Mouse (Mus musculus) ZHBTc4 (cell line): ENCODE measurements around the gene Cntnap5c.
"Not testable (repeated sequence)": the region's sequence is repeated elsewhere in the genome, so short reads cannot be mapped to it uniquely, and the experiment has no call there.

Experiments
- DNase-seq: peaks from one replicate; pipeline ENCODE4 v3.0.0-alpha.2; 2011; ENCODE audit warnings: low read depth, low spot score

Cntnap5c gene

DNA sequence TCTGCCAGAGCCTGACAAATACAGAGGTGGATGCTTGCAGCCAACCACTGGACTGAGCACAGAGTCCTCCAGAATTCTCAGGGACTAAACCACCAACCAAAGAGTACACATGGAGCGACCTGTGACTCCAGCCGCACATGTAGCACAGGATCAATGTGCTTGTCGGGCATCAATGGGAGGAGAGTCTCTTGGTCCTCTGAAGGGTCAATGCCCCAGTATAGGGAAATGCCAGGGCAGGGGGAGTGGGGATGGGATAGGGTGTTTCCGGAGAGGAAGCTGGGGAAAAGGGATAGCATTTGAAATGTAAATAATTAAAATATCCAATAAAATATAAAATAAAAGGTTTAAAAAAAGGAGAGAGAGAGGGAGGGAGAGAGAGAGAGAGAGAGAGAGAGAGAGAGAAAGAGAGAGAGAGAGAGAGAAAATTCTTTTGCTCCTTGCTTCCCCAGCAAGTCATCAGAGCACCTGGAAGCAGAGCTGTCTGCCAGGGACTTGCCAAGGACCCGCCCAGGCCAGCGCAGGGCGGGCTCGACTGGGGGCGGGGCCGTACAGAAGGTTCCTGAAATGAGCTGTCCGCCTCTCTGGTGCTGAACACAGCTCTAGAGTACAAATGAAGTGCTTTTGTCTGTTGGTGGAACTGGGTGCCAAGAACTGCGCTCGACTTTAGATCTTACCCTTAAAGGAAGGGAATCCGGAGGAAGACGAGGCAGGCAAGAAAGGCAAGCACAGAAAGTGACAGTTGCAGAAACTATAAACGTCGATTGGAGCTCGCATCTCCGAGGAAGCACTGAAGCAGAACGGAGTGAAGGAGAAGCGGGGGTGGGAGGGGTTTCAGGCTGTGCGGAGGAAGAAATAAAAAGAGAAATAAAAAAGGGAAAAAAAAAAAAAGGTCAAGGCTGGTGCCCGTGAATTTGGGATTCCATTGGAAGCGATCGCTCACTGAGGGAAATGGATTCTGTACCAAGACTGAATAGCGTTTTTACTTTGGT is at the start of gene Cntnap5c:
Gene Cntnap5c, plus strand, starts transcription at position 949 of the 989 bp plus-strand sequence.
- peak; percentile 91 for DNase-seq

DNA sequence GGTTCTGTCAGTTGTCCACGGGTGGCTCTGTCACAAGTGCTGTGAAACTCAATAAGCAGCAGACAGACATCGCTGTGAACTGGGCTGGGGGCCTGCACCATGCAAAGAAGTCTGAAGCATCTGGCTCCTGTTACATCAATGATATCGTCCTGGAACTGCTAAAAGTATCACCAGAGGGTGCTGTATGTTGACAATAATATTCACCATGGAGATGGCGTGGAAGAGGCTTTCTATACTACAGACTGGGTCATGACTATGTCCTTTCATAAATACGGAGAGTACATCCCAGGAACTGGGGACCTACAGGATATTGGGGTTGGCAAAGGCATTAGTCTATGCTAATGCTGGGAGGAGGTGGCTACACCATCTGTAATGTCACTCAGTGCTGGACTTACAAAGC is 27.3 kb upstream of the Cntnap5c start, which contains the start of gene Gm21834:
Gene Gm21834, minus strand, starts transcription at position 101 of the 400 bp plus-strand sequence.
- no peak for DNase-seq

DNA sequence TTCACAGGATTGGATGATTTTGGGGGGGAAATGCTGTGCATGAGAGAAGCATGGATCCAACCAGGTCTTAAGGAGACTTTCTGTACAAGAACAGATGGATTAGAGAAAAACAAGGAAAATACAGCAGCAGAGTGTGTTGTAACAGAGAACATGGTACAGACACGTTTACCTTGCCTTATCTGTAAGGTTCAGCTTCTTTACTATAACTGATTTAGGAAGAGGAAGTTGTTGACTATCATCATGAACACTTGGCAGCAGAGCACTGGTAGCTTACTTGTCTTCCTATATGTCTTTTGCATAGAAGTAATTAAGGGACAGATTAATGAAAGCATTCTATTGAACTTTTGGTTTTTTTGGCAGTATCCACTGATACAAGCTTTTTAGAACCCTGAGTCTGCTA is 11.3 kb upstream of the Cntnap5c start:
- DNase-seq: no peak

DNA sequence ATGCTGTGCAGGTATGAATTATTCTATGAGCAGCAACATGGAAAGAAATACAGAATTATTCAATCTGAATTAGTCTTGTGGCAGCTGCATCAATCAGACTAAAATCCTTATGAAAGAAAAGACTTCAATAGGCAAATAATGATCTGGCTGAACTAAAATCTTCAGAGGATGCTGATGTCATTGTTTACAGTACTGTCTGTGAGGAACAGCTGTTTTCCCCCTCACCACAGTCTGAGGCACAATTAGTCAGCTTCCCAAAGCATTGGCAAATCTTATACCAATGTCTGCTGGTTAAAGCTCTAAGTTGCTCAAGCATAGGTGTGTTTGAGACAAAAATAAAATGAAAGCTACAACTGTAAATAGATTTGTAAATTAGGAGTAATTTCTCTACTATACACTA is 2.1 kb upstream of the Cntnap5c start:
- no peak for DNase-seq

DNA sequence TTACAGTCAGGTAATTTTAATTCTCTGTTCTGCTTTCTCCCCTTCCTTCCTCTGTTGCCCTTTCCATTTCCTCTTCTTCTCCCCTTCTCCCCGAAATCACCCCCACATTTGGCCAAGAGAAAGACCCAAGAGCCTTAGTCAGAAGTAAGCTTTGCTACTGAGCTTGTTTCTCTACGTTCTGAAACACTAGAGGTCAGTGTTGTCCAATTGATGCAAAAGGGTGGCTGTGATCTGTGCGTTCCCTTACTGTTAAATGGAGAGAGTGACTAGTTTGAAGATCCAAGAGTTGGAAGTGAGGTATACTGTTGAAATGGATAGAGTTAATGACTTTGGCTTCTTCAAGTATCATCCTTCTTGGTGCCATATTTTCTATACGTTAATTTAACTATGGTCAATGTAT is 1.5 kb downstream of the Cntnap5c start:
- peak; percentile 46 for DNase-seq

DNA sequence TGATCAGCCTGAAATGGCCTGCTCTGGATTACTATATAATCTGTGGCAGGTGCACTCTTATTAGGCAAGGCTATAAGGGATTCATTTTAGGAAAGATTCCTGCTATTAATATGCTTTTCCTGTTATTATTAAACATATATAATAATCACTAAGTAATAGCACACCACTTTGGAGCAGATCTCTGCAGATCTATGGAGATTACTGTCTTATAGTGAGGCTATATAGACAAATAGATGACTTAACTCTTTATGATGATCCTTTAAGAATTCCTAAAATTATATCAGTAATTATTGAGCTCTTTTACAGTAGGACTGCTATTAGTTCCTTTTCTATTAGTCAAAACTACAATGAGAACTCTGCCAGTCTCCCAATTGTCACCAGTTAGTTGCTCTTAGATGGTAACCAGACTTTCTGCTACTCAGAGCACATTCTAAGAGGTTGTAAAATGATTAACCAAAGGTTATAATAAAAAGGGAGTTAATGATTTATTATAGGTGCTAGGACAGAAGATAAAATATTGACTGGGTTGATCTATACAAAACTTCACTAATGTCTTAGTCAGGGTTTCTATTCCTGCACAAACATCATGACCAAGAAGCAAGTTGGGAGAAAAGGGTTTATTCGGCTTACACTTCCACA is 18.9 kb downstream of the Cntnap5c start:
- no peak for DNase-seq

DNA sequence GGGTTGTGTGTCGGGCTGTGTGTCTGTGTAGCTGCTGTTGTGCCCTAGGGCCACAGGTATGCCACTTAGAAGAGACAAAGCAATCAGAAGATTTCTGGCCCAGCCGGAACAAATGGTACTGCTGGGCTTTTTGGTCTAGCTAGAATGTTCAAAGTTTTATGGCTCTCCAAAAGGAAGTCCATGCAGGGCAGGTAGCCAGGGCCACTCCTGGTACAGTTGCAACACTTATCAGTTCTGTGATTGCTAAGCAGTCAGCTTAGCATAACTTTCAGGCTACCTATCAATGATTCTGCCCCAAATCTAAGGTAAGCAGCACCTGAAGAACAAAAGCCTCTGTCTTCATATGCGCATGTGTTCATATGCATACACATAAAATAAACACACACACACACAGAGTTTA is 26.0 kb downstream of the Cntnap5c start:
- no peak for DNase-seq

DNA sequence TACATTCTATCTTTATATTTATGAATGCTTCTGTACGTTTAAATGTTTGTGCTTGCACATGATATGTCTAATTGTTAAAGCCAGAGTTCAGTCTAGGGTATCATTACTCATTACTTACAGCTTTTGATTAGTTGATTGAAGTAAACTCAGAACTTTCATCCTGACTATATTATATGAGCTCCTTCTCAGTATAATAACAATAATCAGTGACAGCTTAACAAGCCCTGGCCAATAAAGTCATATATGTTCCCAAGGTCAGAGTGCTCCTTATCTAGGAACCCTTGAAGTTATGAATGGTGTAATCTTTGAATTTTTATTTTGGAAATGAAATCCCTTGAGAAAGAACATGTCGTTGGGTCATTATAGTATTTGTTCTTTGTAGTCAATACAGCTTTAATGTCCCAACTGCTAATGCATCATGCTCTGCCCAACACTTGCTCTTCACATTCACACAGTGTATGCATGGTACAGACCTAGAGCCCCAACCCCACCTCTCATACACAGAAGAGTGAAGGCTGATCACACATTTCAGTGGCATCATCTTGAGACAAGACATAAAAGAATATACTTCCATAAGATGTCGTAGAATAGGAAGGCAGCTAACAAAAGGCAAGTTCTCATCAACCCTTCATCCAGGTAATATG is 27.4 kb downstream of the Cntnap5c start:
- DNase-seq: no peak

DNA sequence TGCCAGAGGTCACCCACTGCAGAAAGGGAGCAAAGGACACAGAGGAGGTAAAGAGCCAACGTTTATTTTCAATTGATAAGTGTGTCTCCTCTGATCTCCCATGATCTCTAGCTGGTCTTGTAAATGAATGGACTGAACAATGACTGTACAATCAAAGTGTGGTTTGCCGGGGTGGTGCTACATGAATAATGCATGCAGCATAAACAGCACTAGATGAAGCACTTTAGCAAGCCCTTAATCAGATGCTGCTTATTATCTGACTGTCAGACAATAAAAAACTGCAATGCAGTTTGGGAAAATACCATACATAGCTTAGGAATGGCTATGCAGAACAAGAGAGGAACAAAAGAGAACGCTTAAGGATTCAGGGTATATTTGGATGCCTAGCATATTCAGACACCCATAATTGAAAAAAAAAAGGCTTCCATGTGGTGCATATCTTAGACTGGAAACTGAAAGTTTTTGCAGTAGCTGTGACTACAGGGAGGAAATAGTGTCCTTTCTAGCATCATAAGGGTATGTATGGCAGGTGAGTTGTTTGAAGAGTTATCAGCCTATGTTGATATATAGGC is 30.1 kb downstream of the Cntnap5c start:
- DNase-seq: no peak

DNA sequence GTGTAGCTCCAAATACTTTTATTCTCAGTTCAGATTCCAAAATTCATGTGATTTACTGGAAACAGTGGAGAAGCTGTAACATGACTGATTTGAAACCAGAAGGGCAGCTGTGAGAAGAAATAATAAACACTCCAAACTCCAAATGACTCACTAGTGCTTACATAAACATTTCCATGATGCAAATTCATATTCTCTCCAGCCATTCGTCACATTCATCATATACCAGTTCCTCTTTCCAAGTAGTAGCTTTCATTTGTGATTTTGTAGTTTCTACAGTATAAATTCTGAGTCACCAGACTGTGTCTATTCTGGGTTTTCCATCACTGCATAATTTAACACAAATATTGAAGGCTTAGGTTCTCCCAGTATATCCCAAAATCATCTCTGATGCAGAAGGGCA is 31.8 kb downstream of the Cntnap5c start:
- DNase-seq: no peak

DNA sequence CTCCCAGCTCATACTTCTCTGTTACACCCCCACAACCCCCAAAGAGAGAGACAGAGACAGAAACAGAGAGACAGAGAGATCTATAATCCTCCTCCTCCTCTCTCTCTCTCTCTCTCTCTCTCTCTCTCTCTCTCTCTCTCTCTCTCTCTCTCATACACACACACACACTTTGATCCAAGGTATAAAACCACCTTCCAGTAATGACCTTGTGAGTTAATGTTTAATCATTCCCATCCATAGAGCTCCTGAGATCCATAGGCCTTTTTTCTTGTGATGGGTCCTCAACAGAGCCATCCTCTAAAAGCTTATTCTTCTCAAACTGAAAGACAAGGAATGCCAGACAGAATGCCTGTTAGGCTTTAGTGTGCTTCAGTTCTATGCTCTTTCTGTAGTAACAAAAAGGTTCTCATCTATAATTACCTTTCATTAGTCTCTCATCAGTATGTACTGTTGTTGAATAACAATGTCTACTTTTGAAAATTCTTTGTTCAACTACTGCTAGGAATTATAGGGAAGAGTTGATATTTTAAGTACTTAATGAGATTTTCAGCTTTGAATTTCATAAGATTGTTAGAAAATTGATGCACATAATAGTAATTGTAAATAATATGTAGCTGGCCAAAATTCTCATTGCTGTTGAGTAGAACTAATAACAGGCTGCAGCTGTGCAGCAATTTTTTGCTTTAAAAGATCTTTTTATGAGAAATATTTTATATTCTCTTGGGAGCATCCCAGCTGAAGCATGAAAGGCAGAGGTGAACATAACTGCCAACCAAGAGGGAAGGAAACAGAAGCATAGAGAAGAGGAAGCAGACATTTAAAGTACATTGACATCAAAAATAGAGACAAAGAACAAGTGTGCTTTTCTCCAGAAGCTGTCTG is 68.0 kb downstream of the Cntnap5c start:
- no peak for DNase-seq

DNA sequence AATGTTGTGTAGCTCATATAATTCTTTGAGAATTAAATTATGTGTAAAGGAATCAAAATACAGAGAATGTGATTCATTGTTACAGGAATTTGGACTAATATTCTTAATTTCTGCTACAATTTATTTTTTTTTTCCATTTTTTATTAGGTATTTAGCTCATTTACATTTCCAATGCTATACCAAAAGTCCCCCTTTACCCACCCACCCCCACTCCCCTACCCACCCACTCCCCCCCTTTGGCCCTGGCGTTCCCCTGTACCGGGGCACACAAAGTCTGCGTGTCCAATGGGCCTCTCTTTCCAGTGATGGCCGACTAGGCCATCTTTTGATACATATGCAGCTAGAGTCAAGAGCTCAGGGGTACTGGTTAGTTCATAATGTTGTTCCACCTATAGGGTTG is 86.4 kb downstream of the Cntnap5c start:
- DNase-seq: not testable (repeated sequence)

DNA sequence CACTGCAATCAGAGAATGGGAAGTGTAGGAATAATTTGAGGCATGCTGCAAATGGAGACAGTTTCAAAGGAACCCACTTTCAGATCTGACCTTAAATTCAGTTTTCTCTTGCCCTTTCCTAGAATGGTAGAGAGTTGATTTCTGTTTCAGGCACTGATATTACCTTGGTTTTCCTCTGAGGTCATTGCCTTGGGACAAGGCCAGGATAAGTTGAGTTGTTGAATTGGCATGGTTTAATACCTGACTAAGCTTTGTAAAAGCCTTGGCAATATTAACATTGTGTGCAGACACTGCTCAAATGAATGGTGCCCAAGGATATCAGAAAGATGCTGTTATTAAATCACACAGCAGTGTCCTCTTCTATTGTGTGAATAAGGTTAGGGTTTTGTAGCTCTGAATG is 96.6 kb downstream of the Cntnap5c start:
- no peak for DNase-seq

DNA sequence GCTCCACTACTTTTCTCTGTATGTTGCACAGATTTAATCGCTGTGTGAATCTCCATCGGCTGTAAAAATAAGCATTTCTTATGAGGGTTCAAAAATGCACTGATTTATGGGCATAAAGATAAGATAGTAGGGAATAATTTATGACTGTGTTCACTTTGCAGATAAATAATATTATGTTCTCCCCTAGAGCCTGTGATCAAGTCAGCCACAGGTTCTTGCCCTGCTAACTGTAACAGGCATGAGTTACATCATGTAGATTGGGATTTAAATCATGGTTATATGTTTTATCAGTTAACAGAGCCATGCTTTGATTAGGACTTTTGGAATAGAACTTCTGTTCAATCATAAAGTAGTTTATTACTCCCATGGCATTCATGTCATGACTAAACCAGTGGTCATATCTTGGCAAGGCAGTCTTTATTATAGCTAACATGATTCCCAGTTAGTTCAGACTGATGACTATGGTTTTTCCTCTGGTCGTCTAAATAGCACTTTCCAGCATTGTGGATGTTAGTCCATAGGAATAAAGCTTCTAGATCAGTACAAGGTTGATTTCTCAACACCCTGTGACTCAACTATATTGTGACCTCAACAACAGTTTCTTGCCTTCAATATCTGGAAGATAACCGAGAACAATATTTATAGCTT is 118.5 kb downstream of the Cntnap5c start:
- no peak for DNase-seq

DNA sequence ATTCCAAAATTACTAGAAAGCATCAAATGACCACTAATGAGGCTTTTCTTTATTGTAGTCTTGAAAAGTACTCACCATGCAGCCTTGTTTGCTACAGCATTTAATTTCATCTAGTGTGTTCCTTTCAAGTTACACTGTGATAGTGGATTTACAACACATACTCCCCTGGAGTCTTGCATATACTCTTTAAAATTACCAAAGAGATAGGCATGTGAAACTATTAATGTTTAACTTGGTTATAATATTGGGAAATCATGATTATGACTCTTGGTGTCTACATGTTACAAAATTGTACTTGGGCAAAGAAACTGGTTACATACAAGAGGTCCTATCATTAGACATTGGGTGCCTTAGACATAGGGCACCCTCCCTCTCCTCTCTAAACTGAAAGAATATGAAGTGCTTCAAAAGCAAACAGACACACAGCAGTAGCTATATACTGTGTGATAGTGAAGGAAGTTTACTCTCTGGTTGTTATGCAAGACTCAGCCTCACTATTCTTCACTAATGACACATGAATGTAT is 142.5 kb downstream of the Cntnap5c start:
- DNase-seq: no peak

DNA sequence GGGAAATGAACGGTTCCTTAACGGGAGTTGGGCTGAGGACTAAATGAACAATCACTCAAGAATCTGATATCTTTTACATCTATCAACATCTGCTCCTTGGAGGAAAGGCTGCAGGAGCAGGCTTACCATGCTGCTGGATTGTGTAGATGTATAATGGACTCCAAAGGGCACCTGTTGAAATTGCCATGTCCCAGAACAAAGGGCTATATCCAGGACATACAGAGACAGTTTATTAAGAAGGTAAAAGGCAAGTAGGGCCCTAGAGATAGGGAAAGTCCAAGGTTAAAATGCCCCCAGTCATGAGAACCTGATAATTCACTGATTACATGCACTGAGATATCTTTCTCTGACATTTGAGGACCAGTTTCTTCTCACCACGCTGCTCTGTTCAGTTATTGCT is 214.9 kb downstream of the Cntnap5c start:
- no peak for DNase-seq

DNA sequence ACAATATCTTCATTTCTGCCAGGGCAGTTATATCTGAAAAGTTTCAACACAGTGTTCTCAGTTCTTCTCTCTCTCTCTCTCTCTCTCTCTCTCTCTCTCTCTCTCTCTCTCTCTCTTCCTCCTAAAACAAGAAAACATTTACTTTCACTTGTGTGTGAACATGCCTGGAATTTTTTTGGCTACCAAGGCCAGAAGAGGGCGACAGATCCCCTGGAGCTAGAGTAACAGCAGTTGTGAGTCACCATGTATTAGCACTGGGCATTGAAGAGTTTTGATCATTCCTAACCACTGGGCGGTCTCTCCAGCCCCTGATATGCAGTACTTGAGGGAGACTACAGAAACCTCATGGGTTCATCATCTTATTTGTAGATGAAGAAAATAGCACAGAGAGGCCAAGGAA is 219.1 kb downstream of the Cntnap5c start:
- peak; percentile 24 for DNase-seq

DNA sequence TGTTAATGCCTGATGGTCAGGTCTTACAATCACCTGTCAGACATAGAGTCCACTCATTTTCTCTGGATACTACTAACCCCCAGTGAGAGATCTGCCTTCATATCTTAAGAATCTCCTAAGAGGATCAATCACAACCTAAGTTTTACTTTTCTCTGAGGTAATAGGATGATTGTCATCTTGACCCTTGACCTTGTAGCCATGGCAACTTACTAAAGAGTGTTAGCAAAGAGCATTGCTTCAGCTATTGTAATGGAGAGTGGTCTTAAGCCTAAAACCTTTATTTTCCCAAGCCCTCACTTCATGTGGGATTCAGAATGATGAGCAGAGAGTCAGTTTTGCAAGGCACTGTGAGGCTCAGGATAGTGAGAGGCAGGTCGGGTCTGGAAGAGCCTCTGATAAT is 227.1 kb downstream of the Cntnap5c start:
- DNase-seq: peak; percentile 32

DNA sequence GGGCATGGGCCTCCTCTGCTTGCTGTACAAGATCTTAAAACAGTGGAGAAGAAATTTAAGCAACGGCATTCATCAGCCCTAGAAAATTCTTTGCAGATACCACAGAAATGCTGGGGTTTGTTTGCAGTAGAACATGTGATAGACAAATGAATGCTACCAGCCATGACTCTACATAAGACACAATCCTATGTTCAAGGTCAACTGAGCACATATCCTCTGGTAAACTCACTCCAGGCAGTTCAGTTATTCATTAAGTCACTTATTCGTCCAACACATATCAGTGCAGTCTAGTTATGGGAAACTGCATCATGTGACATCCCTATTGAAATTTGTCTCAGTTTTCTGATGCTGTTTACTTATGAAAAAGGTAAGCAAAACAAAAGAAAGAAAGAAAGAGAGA is 229.7 kb downstream of the Cntnap5c start:
- DNase-seq: no peak

DNA sequence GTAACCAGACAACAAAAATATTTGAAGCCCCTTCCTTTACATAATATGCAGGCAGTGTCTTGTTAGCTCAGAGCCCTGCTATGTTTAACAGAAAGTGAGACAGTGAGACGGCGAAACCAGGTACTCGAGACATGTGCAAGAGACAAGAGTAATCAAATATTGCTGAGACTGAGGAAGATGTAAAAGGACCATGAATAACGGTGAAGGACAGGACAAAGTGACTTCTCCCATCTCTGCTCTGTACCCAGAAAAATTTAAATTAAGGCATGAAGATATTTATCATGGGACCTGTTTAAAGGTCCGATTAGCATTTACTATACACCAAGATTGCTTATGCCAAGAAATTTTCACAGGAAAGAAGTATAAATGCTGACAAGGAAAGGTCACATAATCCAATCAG is 233.5 kb downstream of the Cntnap5c start:
- no peak for DNase-seq
